Mouse (Mus musculus) adrenal gland, adult 2 months (tissue): ENCODE measurements around the gene Lars2. TPM values are rescaled to one million over a fixed set of nuclear protein-coding genes. Genes with fewer than 3 reads are reported as not detected.
A peak's percentile ranks its signal among the peaks of the same experiment; 100 is the strongest.
"Not testable (repeated sequence)": the region's sequence is repeated elsewhere in the genome, so short reads cannot be mapped to it uniquely, and the experiment has no call there.

Experiments used
- DNase-seq: peaks from one replicate; pipeline ENCODE4 v3.0.0; 2021
- polyA plus RNA-seq: library from polyadenylated mRNA; depleted of rRNA; stranded (reverse); fragments of >200 nt; gene quantifications from 2 replicates; pipeline ENCODE4 v1.2.3, GENCODE M21; 2012
- total RNA-seq, 2 experiments: library from RNA; stranded (reverse); gene quantifications; 2 replicates each; pipeline ENCODE4 v1.2.3; 2021

Gene Lars2
- total and polyA plus RNA-seq, 3 experiments: 40.0 to 81.2 (median 59.1) TPM

DNA sequence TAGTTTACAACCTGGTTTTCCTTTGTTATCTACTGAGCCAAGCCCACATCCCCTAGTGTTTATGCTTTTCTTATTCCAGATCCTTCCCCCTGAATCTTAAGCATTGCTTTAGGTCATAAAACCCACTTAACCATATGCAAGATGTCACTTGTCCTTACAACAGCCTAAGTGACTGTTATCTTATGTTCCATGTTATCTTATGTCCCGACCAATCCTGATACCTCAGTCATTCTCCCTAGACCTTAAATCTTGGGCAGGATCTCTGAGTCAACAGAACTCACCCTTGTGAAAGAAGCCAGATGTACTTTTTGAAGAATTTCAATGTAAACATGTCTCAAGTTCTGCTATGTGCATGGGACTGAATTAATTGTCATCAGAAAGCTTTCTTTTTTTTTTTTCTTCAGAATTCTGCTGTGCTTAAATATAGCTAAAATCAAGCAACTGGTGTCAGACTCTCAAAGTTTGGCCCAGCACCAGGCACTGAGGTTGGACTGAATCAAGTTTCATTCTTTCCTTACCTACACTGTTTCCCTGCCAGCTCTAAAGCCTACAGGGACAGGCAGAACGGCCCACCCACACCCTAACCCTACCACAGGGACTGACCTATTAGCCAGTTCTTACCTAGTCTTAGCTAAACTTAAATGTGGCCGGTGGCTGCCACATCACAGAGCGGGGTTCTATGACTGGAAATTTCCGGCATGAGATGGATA lies 24.6 kb downstream of the Lars2 start:
- no peak for DNase-seq

GRCm38 (mm10) chr9:123394856-123395255 lies 28.1 kb downstream of the Lars2 start:
- DNase-seq: no peak

- no peak for DNase-seq
Observed at GRCm38 (mm10) chr9:123397701-123398100, 31.0 kb downstream of the Lars2 start.

DNA sequence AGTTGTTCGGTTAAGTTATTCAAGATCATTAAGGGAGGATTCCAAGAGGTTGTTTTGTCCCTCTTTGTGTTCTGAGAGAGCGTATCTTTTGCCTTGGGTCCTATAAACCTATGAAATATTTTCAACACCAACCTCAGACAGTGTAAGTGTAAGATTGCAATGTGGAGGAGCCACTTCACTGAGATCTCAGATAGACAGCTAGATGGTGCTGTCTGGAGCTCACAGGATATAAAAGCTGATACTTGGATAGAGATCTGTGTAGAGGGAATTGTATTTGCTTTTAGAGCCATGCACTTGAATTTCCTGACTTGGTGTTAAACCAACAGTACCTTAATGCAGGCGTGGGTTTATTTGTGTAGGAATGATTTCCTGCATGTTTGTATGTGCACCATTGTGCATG lies 35.5 kb downstream of the Lars2 start:
- no peak for DNase-seq

DNA sequence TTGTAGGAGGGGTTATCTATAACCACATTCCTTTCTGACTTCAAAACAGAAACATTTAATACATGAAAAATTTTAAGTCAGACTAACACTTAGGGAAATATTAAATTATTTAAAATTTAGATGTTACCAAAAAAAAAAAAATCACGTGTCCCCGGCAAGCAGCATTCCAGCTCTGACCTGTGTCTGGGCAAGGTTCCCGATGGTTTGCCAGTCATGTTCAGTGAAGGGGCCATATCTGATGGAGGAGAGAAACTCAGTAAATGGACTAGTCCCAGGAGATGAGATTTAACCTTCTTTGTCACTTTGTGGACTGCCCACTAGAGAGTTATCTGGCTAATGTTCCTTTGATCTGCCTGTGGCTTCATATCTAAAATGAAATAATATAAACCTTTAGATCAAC lies 36.3 kb downstream of the Lars2 start:
- DNase-seq: no peak

- no peak for DNase-seq
Observed at GRCm38 (mm10) chr9:123405231-123405630, 38.5 kb downstream of the Lars2 start.

- peak; percentile 32 for DNase-seq
Observed at GRCm38 (mm10) chr9:123408771-123409170, 42.0 kb downstream of the Lars2 start.

DNA sequence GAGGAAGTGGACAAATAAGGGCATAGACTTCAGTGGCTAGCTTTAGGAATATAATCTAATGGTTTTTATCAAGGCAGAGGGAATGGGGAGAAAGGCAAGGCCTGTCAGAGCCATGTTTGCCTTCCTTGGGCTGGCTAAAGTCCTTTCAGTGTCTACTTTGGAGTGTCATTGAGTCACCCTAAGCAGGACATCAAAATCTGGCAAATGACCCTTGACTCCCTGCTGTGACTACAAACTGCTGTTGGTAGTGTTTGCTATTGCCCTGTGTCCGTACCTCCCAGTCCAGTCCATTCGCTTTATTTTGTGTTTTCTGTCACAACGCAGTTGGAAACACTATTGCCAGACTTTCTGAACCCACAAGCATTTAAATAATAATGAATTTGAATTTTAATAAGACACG lies 63.1 kb downstream of the Lars2 start:
- DNase-seq: no peak

DNA sequence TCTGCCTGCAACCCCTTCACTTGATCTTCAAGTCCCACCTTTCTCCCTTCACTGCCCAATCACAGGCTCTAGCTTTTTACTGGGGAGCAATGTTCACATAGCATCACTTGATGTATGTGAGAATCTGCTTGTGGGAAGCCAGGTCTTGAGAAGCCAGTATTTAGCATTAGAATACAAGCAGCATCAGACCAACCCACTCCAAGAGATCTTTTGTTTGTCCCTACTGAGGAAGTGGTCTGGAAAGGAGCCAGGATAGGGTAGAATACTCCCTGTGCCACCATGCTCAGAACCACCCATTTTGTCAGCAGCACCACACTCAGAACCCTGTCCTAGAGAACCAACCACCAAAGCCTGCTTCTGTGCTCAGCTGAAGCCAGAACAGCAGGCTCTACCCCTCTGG lies 64.2 kb downstream of the Lars2 start:
- DNase-seq: no peak

DNA sequence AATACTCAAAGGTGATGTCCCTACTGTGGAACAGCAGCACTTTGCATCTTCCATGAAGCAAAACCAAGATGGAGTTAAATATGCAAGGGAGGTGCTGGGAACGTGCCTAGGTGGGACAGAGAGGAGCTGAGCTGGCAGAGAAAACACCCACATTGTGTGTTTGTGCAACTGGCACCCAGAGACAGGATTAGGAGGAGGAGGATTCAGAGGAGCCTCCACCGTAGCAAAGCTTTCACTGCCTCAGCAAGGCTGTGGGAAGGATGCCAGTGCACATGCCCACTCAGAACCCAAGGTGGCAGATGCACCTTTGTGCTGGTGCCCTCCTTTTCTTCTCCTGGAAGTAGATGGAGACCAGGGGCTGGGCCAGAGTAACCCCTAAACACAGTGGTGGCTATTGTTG lies 71.5 kb downstream of the Lars2 start:
- no peak for DNase-seq

GRCm38 (mm10) chr9:123440230-123441058 lies 73.7 kb downstream of the Lars2 start:
- no peak for DNase-seq

DNA sequence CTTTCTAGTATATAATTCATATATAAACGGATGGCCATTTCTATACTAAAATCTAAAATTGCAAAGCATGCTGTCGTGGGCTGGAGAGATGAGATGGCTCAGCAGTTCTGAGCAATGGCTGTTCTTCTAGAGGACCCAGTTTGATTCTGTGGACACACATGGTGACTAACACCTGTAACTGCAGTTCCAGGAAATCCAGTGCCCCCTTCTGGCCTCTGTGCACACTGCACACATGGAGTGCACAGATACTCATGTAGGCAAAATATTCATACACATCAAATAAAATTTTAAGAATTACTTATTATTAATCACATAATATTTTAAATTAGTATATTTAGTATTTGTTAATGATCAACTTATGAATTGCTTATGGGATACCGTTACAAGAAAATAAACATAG lies 80.4 kb downstream of the Lars2 start:
- not testable (repeated sequence) for DNase-seq

DNA sequence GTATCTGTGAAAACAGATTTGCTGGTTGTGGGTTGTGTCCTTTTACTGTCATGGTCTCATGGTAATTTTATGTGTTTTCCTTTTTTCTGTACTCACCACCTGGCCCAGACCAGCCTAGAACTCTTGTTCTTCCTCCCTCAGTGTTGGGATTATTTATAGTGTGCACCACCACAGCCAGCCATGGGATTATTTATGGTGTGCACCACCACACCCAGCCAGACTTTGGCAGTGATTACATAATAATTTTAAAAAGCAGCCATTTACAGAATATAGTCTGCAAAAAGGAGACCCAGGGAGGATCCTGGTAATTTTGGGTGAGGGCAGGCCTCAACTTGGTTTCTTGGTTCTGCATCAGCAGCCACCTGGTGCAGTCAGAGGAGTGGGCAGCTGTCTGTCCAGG lies 81.9 kb downstream of the Lars2 start:
- DNase-seq: no peak

DNA sequence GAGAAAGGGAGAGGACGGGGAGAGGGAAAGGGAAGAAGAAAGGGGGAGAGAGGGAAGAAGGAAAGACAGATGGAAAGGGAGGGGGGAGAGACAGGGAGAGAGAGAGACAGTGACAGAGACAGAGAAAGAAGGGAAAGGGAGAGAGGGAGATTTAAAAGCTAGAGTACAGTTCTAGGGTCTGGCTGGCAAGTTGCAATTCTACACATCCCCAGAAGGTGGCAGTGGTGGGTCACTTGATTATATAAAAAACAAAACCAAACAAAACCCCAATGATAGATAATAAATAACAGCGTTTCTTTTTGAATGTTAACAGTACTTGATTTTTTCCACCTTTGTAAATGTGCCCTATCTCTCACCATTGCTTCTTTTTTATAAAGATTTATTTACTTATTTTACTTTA lies 83.4 kb downstream of the Lars2 start:
- peak; percentile 45 for DNase-seq

GRCm38 (mm10) chr9:123451772-123452171 lies 85.0 kb downstream of the Lars2 start:
- DNase-seq: no peak

DNA sequence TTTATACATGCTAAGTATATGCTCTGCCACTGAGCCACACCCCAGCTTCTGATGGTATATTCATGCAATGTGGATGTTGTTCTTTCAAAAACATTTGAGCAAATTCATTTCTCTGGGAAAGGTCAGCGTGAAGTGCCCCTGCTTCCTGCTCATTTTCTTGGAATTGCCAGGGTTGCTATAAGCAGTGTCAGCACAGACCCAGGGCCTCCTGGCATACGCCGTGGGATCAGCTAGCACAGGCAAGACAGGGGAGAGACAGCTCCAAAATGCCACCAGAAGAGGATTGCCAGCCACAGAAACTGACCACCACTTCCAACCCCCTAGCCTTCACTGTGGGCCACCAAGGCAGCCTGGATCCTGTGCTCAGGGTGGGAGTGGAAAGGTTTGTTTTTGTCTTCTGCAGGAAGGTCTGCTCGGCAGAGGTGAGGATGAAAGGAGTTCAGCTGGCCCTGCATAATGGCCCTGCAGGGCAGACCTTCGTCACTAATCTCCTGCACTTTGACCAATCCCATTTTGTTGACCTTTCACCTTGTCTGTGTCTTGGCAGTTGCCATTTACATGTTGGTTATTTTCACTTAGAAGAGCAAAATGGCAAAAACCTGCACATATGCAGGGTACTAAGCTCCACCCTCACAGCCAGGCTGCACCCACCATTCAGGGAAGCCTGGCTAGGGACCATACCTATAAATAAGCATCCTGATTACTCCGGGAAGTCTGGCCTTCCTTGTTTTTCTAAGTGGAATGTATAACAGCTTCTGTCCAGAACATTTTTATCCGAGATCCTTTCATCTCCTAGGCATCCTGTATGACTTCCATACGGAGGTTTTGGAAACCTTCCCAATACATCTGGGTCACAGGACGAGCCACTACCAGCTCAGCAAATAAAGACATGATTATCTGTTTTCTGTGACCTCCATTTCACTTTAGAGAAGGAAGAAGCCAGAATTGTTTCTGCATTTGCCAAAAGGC lies 90.2 kb downstream of the Lars2 start:
- no peak for DNase-seq

DNA sequence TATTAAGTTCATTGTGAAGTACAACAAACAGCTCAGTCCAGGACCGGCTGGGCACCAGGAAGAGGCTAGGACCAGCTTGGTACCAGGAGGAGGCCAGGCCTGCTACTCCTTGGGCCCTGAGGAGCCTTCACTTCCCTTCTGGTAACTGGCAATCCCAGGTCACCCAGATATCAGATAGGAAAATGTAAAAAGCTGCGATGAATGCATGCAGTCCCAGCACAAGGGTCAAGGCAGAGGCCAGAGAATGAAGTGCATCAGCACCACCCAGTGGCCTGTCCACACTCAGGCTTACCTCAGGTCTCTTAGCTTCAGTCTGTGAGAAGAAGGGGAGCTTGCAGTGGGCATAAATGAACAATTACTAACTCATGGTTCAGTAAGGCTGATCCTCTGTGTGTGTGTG lies 90.9 kb downstream of the Lars2 start:
- DNase-seq: peak; percentile 38

DNA sequence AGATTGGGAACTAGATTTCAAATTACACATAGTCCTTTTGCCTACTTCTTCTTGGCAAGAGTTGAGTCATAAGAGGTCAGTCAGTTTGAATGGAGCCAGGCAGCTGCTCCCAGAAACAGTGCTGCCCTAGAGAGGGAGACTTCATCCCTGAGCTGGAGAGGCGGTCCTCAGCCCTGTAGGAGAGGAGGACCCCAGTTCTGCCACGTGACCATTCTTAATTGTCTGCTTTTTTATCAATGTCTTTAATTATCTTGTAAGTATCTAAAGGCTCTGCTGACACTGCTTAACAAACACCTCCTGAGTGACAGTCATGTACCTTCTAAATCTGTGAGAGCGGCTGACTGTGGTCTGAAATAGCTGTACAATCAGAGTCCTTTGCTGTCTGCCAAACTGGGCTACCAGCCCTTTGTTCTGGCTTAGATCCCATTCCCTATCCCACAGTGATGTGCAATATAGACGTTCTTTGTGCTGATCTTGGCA lies 100.5 kb downstream of the Lars2 start:
- DNase-seq: peak; percentile 15

DNA sequence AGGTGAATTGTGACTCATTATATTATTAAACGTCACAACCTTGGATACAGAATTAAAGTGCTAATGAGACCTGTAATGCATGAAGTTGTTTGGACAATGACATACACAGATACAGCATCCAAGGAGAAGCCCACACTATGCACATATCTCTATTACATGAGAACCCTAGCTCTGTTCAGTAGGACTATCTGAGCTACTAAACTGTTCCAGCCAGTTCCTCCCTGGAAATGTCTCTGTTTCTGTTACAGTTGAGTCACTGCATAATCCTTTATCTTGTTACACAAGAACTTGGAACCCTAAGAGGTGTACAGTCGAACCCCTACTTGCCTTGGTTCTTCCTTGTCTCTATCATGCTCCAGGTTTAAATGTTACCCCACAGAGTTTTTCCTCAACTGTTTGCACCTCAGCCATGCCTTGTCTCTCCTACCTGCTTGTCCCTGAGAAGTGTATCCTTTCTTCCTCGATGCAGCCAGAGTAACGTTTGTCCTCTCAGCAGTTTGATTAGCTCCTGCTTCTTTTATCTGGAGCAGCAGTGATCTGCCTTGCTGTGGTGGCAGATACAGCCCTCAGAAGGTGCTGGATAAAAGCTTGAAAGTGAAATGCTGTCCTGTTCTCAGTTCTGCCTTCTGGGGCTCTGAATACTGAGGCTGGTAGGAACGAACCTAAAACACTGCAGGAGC lies 101.8 kb downstream of the Lars2 start:
- DNase-seq: no peak

DNA sequence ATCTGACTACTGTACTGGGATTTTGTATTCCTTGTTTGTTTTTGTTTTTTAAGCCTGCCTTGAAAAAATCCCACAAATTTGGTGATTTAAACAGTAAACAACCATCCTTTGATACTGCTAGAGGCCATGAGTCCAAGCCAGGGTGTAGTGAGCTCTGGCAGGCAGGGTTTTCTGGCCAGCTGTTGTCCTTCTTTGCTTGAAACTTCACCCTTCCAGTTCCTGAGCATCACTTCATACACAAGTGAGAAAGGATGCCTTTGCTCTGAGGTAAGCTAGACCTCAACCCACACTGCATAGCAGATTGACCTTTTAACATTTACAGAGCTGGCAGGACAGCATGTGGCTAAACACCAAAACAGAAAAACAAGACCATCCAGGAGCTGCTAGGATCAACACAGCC lies 102.4 kb downstream of the Lars2 start:
- no peak for DNase-seq

DNA sequence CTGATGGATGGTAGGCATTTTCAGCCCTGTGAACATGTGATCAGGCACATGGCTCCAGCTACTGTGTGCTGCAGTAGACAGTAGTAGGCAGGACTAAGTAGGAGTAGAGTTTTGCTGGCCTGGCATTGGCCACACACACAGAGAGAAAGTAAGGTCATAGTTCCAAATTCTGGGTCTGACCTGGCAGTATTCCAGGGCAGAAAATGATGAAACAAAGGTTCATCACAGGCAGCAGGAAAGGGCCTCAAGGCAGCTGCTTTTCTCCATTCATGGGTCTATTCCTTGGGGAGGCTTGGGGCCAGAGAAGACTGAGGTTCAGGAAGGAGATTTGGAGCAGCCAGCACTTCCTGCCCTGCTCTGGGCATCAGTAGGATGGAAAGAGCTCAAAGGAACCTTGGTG lies 106.7 kb downstream of the Lars2 start:
- DNase-seq: peak; percentile 69

- DNase-seq: no peak
Observed at GRCm38 (mm10) chr9:123475569-123475968, 108.8 kb downstream of the Lars2 start.
